Mouse (Mus musculus) small intestine, adult 2 months (tissue): ENCODE data around the gene Chrna1. TPM values are rescaled to one million over a fixed set of nuclear protein-coding genes. Genes with fewer than 3 reads are reported as not detected.
A peak's percentile ranks its signal among the peaks of the same experiment; 100 is the strongest.

Experiments used
- H3K27ac ChIP-seq: fragments of 200-500 bp; 2 replicates; pipeline ENCODE4 v1.5.1; 2012; ENCODE audit warnings: low read depth, low read length, control low read depth, inconsistent platforms; ENCODE audit not compliant: insufficient read depth
- H3K27me3 ChIP-seq: fragments of 200-500 bp; 2 replicates; pipeline ENCODE4 v1.6.1; 2012; ENCODE audit warnings: mild to moderate bottlenecking, moderate library complexity, low read length, inconsistent platforms; ENCODE audit not compliant: control insufficient read depth, insufficient read depth
- H3K36me3 ChIP-seq: fragments of 200-500 bp; 2 replicates; pipeline ENCODE4 v1.6.1; 2012; ENCODE audit warnings: mild to moderate bottlenecking, low read length, control low read depth, inconsistent platforms; ENCODE audit not compliant: control insufficient read depth, insufficient read depth
- H3K4me1 ChIP-seq: fragments of 200-500 bp; 2 replicates; pipeline ENCODE4 v1.6.1; 2012; ENCODE audit warnings: low read length, inconsistent platforms, mixed read lengths; ENCODE audit not compliant: control insufficient read depth, insufficient read depth, insufficient read length
- H3K4me3 ChIP-seq: fragments of 200-500 bp; 2 replicates; pipeline ENCODE4 v1.5.1; 2012; ENCODE audit warnings: low read depth, mild to moderate bottlenecking, control low read depth, inconsistent platforms, low read length, moderate library complexity
- CTCF ChIP-seq: fragments of 200-500 bp; IDR thresholded peaks from 2 replicates; pipeline ENCODE4 v1.5.1; 2012; ENCODE audit warnings: low read depth, mild to moderate bottlenecking, control low read depth, inconsistent platforms, low read length, moderate library complexity, mixed read lengths; ENCODE audit not compliant: insufficient replicate concordance, insufficient read length; ENCODE audit errors: extremely low read depth
- POLR2A ChIP-seq: fragments of 200-500 bp; IDR thresholded peaks from 2 replicates; pipeline ENCODE4 v1.6.1; 2012; ENCODE audit warnings: low read depth, mild to moderate bottlenecking, control low read depth, inconsistent platforms, low read length, moderate library complexity
- WGBS: fragments of 180-500 bp; shearing (Covaris S2); methylation state at CpG from one replicate; pipeline ENCODE4 v1.1.7; 2018; 5-methylcytosine and 5-hydroxymethylcytosine counted together
- polyA plus RNA-seq: library from polyadenylated mRNA; depleted of rRNA; stranded (reverse); fragments of >200 nt; gene quantifications from 2 replicates; pipeline ENCODE4 v1.2.3, GENCODE M21; 2012

Chrna1 gene
- polyA plus RNA-seq, 1 experiment, result not detected

DNA sequence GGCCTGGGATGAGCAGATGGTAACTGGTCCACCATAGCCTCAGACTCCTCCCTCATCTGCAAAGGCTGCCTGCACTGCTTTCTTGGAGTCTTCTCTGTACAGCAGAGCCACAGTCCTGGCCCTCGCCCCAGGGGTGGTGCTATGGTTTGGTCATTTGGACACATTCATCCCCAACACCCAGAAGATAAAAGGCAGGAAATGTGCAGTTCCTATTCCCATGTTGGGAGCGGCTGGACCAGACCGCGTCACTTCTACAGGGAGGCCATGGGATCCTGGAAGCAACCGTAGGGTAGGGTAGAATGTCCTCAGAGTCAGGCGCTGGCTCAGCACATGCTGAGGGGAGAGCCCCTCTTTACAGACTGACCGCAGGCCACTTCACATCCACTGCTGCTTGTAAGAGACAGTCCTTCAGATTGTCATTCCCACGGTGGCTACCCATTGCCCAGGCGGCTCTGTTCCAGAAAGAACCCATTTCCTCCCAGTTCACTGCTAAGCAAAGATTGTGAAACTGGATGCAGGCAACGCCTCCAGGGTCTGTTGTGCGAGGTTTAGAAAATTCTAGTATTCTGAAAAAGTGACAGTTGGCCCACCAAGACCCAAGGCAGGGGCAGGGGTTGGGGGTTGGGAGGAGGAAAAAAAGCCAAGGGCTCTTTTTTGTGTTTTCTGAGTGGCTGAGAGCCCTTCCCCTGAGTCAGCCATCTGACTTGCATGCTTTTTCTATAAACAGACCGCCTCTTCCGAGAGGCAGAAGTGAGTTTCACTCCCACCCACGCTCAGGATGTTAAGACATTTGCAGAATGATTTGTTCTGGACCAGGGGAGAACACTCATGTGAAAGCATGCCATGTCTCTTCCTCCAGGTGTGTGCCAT, 12.3 kb upstream of the Chrna1 start:
- WGBS, result 69% methylated on average over 14 of the region's 14 CpGs
- TF ChIP-seq POLR2A (no peak), CTCF (no peak)
- Histone ChIP-seq H3K27me3 (no peaks in the 10 kb centered on the region), H3K4me1 (peaks cover 2% of the 10 kb centered on the region; the same call in 1 of the 2 replicates), H3K27ac (peak overlapping the region; percentile 66), H3K4me3 (no peak overlapping the region), H3K36me3 (no peaks in the 10 kb centered on the region)

DNA sequence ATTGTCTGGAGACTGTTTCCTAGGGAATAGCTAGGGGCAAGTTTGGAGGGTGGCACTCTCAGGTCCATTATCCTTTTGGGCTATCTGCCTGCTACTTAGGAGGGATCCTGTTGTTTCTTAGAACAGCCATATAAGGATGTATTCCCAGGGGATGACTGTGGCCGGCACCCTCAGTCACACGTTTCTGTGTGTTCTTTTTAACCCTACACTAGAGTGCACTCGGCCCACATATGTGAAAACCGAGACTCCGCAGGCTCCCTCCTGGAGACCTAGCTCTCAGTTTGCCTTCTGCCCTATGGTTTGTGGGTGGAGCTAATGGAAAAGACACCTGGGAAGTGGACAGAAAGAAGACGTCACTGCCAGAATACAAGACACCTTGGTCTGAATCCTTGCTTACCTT, 11.1 kb upstream of the Chrna1 start:
- Histone ChIP-seq H3K36me3 (no peaks in the 10 kb centered on the region), H3K27me3 (no peaks in the 10 kb centered on the region), H3K27ac (no peak overlapping the region), H3K4me3 (no peak overlapping the region), H3K4me1 (peaks cover 2% of the 10 kb centered on the region; the same call in 1 of the 2 replicates)
- 45% methylated on average over 6 of the region's 6 CpGs for WGBS
- no peak for TF ChIP-seq POLR2A
- no peak for TF ChIP-seq CTCF

DNA sequence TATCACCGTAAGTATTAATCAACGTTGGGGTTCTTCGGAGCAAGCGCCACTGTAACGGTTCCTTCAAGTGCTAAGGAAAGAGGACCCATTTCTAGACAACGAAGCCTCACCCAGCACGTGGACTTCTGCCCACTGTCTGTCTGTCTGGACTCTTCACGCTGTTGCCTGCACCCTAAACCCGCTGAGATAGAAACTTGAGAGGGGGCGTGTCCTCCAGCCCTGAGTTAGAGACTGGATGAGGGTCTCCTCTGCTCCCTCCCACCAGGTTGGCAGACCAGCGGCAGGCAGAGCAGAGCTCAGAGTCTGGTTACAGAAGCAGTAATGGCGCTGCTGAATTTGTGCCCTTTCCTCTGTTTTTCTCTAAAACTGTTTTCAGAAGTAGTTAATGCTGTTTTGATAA, 10.0 kb upstream of the Chrna1 start:
- Histone ChIP-seq H3K27ac (no peak overlapping the region), H3K4me3 (no peak overlapping the region), H3K36me3 (no peaks in the 10 kb centered on the region), H3K4me1 (peaks cover 2% of the 10 kb centered on the region; the same call in 1 of the 2 replicates), H3K27me3 (no peaks in the 10 kb centered on the region)
- WGBS, result 24% methylated on average over 12 of the region's 12 CpGs
- no peak for TF ChIP-seq POLR2A
- TF ChIP-seq CTCF, result no peak

DNA sequence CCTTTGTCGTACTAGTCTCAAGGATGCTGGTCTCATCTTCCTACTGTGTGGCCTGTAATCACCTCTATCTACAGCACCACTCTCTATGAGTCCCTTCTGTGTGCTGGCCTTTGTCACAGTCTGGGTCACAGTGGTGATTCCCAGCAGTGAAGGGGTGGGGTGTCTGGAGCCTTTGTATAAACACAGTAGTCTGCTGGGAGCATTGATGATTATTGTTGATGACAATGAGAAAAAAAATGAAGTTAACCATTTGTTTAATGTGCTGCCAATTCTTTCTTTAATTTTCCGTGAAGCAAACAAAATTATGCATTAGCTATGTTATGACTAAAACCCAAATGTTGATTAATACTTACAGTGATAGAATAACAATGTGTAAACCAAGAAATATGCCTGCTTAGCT, 8.8 kb upstream of the Chrna1 start:
- WGBS, result 65% methylated on average over 2 of the region's 2 CpGs

DNA sequence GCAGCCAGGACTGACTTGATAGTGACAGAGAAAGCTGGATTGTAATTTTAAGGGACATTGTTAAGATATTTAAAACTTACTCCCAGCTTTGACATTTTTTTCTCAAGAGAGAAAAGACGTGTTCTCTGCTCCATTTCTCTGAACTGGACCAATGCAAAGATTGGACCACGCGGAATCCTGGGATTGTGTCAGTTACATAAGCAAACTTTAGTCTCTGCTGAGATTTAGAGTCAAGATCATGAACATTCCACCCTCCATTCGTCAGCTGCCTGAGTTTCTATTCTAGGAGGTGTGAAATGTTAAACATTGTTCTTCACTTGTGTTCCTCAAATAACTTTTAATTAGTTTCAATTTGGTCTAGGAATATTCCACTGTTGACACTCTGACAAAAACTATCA, 7.0 kb upstream of the Chrna1 start:
- H3K27ac ChIP-seq, result no peak overlapping the region
- TF ChIP-seq POLR2A, result no peak
- no peak for TF ChIP-seq CTCF
- H3K27me3 ChIP-seq, result no peaks in the 10 kb centered on the region
- 60% methylated on average over 4 of the region's 4 CpGs for WGBS
- H3K4me1 ChIP-seq, result no peaks in the 10 kb centered on the region
- no peaks in the 10 kb centered on the region for H3K36me3 ChIP-seq
- H3K4me3 ChIP-seq, result no peak overlapping the region

More for the DNA sequence above, 8.8 kb upstream of the Chrna1 start:
- no peaks in the 10 kb centered on the region for H3K27me3 ChIP-seq
- H3K4me3 ChIP-seq, result no peak overlapping the region
- no peaks in the 10 kb centered on the region for H3K36me3 ChIP-seq
- TF ChIP-seq CTCF, result no peak
- TF ChIP-seq POLR2A, result no peak
- peaks cover 2% of the 10 kb centered on the region; the same call in 1 of the 2 replicates for H3K4me1 ChIP-seq
- no peak overlapping the region for H3K27ac ChIP-seq

DNA sequence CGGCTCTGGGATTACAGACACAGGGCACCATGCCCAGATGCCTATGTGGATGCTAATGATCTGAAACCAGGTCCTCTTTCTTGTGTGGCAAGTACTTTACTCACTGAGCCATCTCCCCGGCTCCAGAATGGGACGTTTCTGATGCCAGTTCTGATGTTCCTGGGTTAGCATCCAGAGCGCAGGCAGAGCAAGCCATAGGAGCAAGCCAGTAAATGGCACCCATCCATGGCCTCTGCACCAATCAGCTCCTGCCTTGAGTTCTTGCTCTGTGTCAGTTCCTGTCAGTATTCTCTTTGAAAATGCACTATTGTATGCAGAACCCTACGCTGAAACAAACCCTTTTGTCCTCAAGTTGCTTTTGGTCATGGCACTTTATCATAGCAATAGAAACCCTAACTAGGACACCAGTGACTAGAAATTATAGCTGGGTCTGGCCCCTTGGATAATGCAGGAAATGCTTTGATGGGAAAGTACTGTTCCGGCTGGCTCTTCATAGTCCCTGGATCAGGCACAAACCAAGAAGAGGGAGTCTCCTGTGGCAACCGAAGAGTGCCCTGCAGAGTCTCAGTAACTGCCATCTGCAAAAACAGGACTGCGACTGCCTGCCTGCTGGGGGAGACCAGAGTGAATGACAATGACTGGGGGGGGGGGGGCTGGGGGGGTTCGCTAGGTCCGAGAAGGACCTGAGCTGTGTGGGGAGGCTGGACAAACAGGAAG, 6.4 kb upstream of the Chrna1 start:
- H3K27ac ChIP-seq, result no peak overlapping the region
- WGBS, result 74% methylated on average over 10 of the region's 10 CpGs
- H3K27me3 ChIP-seq, result no peaks in the 10 kb centered on the region
- H3K36me3 ChIP-seq, result no peaks in the 10 kb centered on the region
- H3K4me3 ChIP-seq, result no peak overlapping the region
- TF ChIP-seq POLR2A (no peak), CTCF (no peak)
- no peaks in the 10 kb centered on the region for H3K4me1 ChIP-seq

DNA sequence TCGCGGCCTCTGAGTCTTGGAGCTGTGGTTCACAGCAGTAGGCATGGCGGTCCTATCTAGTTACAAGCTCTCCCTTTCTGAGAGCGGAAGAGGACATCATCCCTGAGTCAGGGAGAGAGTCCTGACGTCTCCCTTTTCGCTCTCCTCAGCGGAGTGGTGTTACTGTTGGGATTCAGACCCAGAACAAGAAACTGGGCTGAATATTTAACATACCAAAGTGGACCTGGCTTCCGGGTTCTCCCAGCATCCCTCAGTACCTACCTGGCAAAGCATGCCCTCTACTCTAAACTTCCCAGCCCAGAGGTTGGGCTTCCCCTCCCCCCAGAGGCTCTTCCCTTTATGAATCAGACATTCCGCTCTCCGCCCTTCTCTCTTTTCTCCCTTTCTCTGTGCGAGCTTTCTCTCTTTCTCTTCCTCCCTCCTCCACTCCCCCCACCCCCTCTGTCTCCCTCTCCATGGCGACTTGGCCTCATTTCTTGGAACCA, 5.3 kb upstream of the Chrna1 start:
- no peak for TF ChIP-seq CTCF
- TF ChIP-seq POLR2A, result no peak
- Histone ChIP-seq H3K4me3 (peak overlapping the region; percentile 54), H3K4me1 (no peaks in the 10 kb centered on the region), H3K27me3 (no peaks in the 10 kb centered on the region), H3K27ac (0 out of 2 replicates have a peak overlapping the region, but pooled peaks have one; percentile 9), H3K36me3 (no peaks in the 10 kb centered on the region)
- 25% methylated on average over 12 of the region's 12 CpGs for WGBS
